Mouse (Mus musculus) adrenal gland, postnatal 14 days (tissue): ENCODE measurements around the gene Prokr1. TPM values are rescaled to one million over a fixed set of nuclear protein-coding genes. Genes with fewer than 3 reads are reported as not detected.

ENCODE experiments used
- total RNA-seq: library from RNA; stranded (reverse); gene quantifications from 2 replicates; pipeline ENCODE4 v1.2.3, GENCODE M21; 2021

Prokr1 gene
- total RNA-seq, 1 experiment from 2014 or later: 0.93 TPM

Other genes starting within 250 kb of the Prokr1 start
- not detected in 2 replicates for gene Gkn1, start 239.8 kb downstream of the Prokr1 start, total RNA-seq
- gene Gkn2, start 217.4 kb downstream of the Prokr1 start, total RNA-seq: not detected in 2 replicates
- gene Gkn3, start 201.8 kb downstream of the Prokr1 start, total RNA-seq: 1.2 and 1.4 TPM in 2 replicates
- gene Bmp10, start 161.7 kb downstream of the Prokr1 start, total RNA-seq: 0.67 TPM in 1 of 2 replicates, not detected in the other
- 5.2 and 10.5 TPM in 2 replicates for gene Arhgap25, start 57.5 kb downstream of the Prokr1 start, total RNA-seq
- 5.9 and 6.9 TPM in 2 replicates for gene Aplf, start 81.5 kb upstream of the Prokr1 start, total RNA-seq
- gene Efcc1, start 140.1 kb upstream of the Prokr1 start, total RNA-seq: 1.1 and 2.5 TPM in 2 replicates
- 0.52 and 0.60 TPM in 2 replicates for gene Gp9, start 187.3 kb upstream of the Prokr1 start, total RNA-seq
- gene Rab43, start 221.4 kb upstream of the Prokr1 start, total RNA-seq: 27.8 and 33.2 TPM in 2 replicates
- gene Gm45140, start 245.1 kb upstream of the Prokr1 start, total RNA-seq: 4.1 and 6.1 TPM in 2 replicates
- gene Isy1, start 248.1 kb upstream of the Prokr1 start, total RNA-seq: 41.0 and 42.3 TPM in 2 replicates